Mouse (Mus musculus): Measurements from ENCODE around the gene Disc1. TPM values are rescaled to one million over a fixed set of nuclear protein-coding genes. Genes with fewer than 3 reads are reported as not detected.

Gene Disc1
- total and polyA plus RNA-seq, 3 experiments = not detected

- H3K9me3 ChIP-seq (replicated peaks; ENCODE audit: low read length) = peaks cover 5% of the 10 kb centered on the region
- H3K36me3 ChIP-seq (replicated peaks in 1 of 2; ENCODE audit: control insufficient read depth in 1 of 2, insufficient read depth in 1 of 2, low read length in 1 of 2) = no peaks in the 10 kb centered on the region
- peaks cover 16 to 20% of the 10 kb centered on the region in 2 experiments; a peak in 3 of 4 replicates for H3K4me1 ChIP-seq (ENCODE audit: control insufficient read depth in 1 of 2, insufficient read depth in 2 of 2)
- H3K4me2 ChIP-seq (ENCODE audit: insufficient read depth, low read depth, poor library complexity, severe bottlenecking) = no peak overlapping the region
- H3K27me3 ChIP-seq (replicated peaks) = peaks cover 1% of the 10 kb centered on the region
- dilution Hi-C loops (cut with MboI; ENCODE audit: extremely low pct_ligation_motif_present, extremely low pct_unique_long_range_greater_than_20kb, low sequenced_read_pairs) = no loop called here
- H3K9ac ChIP-seq (ENCODE audit: insufficient read depth, low read depth) = no peak overlapping the region
- DNase-seq (ENCODE audit: extremely low read depth) = no peak
- in situ Hi-C loops (cut with MboI; ENCODE audit: low pct_ligation_motif_present, low pct_unique_long_range_greater_than_20kb, low sequenced_read_pairs) = no loop called here
- H3K4me3 ChIP-seq (replicated peaks in 1 of 3; ENCODE audit: low read depth in 2 of 3, low read length in 2 of 3, poor library complexity in 1 of 3) = no peak overlapping the region
- no peak for TF ChIP-seq MEF2A (IDR thresholded peaks at IDR 0.05; ENCODE audit: borderline replicate concordance, low read depth, low read length)
- TF ChIP-seq ZMIZ1 (IDR thresholded peaks at IDR 0.05; ENCODE audit: low read depth, low read length) = no peak
- no peak for TF ChIP-seq GABPA (IDR thresholded peaks at IDR 0.05; ENCODE audit: insufficient replicate concordance, low read depth, low read length)
- TF ChIP-seq UBTF (IDR thresholded peaks at IDR 0.05; ENCODE audit: low read depth, low read length) = no peak
- TF ChIP-seq KAT2A (IDR thresholded peaks at IDR 0.05; ENCODE audit: insufficient replicate concordance, low read length) = no peak
- no peak for TF ChIP-seq POLR2AphosphoS2 (IDR thresholded peaks at IDR 0.05; ENCODE audit: low read depth, low read length)
- TF ChIP-seq TBP (conservative IDR thresholded peaks at IDR 0.05; ENCODE audit: low read depth, low read length) = no peak
- TF ChIP-seq HCFC1 (IDR thresholded peaks at IDR 0.05; ENCODE audit: low read depth, low read length) = no peak
- no peak for TF ChIP-seq MAZ (IDR thresholded peaks at IDR 0.05; ENCODE audit: low read depth, low read length)
- TF ChIP-seq SMC3 (IDR thresholded peaks at IDR 0.05; ENCODE audit: low read depth, low read length) = no peak
- TF ChIP-seq EP300 (IDR thresholded peaks at IDR 0.05; ENCODE audit: low read length) = no peak
- TF ChIP-seq TCF12 (IDR thresholded peaks at IDR 0.05; ENCODE audit: low read depth, low read length) = no peak
- no peak for TF ChIP-seq MYC (IDR thresholded peaks at IDR 0.05; ENCODE audit: low read depth, low read length)
- no peak for TF ChIP-seq ZKSCAN1 (IDR thresholded peaks at IDR 0.05; ENCODE audit: borderline replicate concordance, low read depth, low read length)
- no peak for TF ChIP-seq MXI1 (IDR thresholded peaks at IDR 0.05; ENCODE audit: low read depth, low read length)
- TF ChIP-seq NRF1 (IDR thresholded peaks at IDR 0.05; ENCODE audit: low read depth, low read length) = no peak
- TF ChIP-seq MAFK (IDR thresholded peaks at IDR 0.05; ENCODE audit: insufficient replicate concordance, low read length) = no peak
- no peak for TF ChIP-seq USF1 (IDR thresholded peaks at IDR 0.05; ENCODE audit: low read depth, low read length)
- no peak for TF ChIP-seq RAD21 (IDR thresholded peaks at IDR 0.05; ENCODE audit: low read depth, low read length)
- H3K79me2 ChIP-seq (replicated peaks; ENCODE audit: control insufficient read depth, extremely low read depth, insufficient read depth, poor library complexity, severe bottlenecking) = no peaks in the 10 kb centered on the region
- H3K27ac ChIP-seq (ENCODE audit: insufficient read depth, low read depth) = no peak overlapping the region
Measured at GRCm38 (mm10) chr8:125098050-125098449, 44.1 kb downstream of the Disc1 start.

GRCm38 (mm10) chr8:125102303-125102702 lies 48.3 kb downstream of the Disc1 start:
- in situ Hi-C loops (cut with MboI; ENCODE audit: low pct_ligation_motif_present, low pct_unique_long_range_greater_than_20kb, low sequenced_read_pairs) = no loop called here
- H3K4me1 ChIP-seq (ENCODE audit: control insufficient read depth in 1 of 2, insufficient read depth in 2 of 2) = peaks cover 12 to 14% of the 10 kb centered on the region in 2 experiments
- no peak overlapping the region for H3K4me3 ChIP-seq (replicated peaks in 1 of 3; ENCODE audit: low read depth in 2 of 3, low read length in 2 of 3, poor library complexity in 1 of 3)
- H3K4me2 ChIP-seq (ENCODE audit: insufficient read depth, low read depth, poor library complexity, severe bottlenecking) = no peak overlapping the region
- no peaks in the 10 kb centered on the region for H3K27me3 ChIP-seq (replicated peaks)
- dilution Hi-C loops (cut with MboI; ENCODE audit: extremely low pct_ligation_motif_present, extremely low pct_unique_long_range_greater_than_20kb, low sequenced_read_pairs) = no loop called here
- no peaks in the 10 kb centered on the region for H3K79me2 ChIP-seq (replicated peaks; ENCODE audit: control insufficient read depth, extremely low read depth, insufficient read depth, poor library complexity, severe bottlenecking)
- peaks cover 5% of the 10 kb centered on the region for H3K9me3 ChIP-seq (replicated peaks; ENCODE audit: low read length)
- H3K36me3 ChIP-seq (replicated peaks in 1 of 2; ENCODE audit: control insufficient read depth in 1 of 2, insufficient read depth in 1 of 2, low read length in 1 of 2) = no peaks in the 10 kb centered on the region
- H3K27ac ChIP-seq (ENCODE audit: insufficient read depth, low read depth) = no peak overlapping the region
- DNase-seq (ENCODE audit: extremely low read depth) = no peak
- H3K9ac ChIP-seq (ENCODE audit: insufficient read depth, low read depth) = no peak overlapping the region
- no peak for TF ChIP-seq MAX (IDR thresholded peaks at IDR 0.05; ENCODE audit: low read length)
